Mouse (Mus musculus): ENCODE data around the gene Nr2f6. TPM values are rescaled to one million over a fixed set of nuclear protein-coding genes. Genes with fewer than 3 reads are reported as not detected.
A peak's percentile ranks its signal among the peaks of the same experiment; 100 is the strongest.

The Nr2f6 gene
- polyA plus RNA-seq, 1 experiment, result 20.8 TPM

GRCm38 (mm10) chr8:71379512-71380075 is 2.2 kb downstream of the Nr2f6 start:
- peak overlapping the region; percentile 94 for H3K4me3 ChIP-seq (replicated peaks)
- peaks cover 60% of the 10 kb centered on the region for H3K27me3 ChIP-seq (replicated peaks)
- TF ChIP-seq GATA1 (IDR thresholded peaks at IDR 0.05; ENCODE audit: borderline replicate concordance, low read length) (no peak), FLI1 (IDR thresholded peaks at IDR 0.05; ENCODE audit: low read length) (no peak)
- peaks cover 33% of the 10 kb centered on the region for H3K36me3 ChIP-seq (replicated peaks; ENCODE audit: low read length)
- no peaks in the 10 kb centered on the region for H3K9me3 ChIP-seq
- H3K4me1 ChIP-seq, result peaks cover 58% of the 10 kb centered on the region

GRCm38 (mm10) chr8:71379008-71379407 is 2.8 kb downstream of the Nr2f6 start:
- TF ChIP-seq FLI1 (IDR thresholded peaks at IDR 0.05; ENCODE audit: low read length), result no peak
- no peak for TF ChIP-seq GATA1 (IDR thresholded peaks at IDR 0.05; ENCODE audit: borderline replicate concordance, low read length)
- Histone ChIP-seq H3K9me3 (no peaks in the 10 kb centered on the region), H3K4me1 (peaks cover 61% of the 10 kb centered on the region), H3K27me3 (replicated peaks) (peaks cover 60% of the 10 kb centered on the region), H3K36me3 (replicated peaks; ENCODE audit: low read length) (peaks cover 39% of the 10 kb centered on the region), H3K4me3 (replicated peaks) (no peak overlapping the region)

GRCm38 (mm10) chr8:71376423-71377030 is 5.2 kb downstream of the Nr2f6 start:
- Histone ChIP-seq H3K4me3 (replicated peaks) (peak overlapping the region; percentile 85), H3K4me1 (peaks cover 71% of the 10 kb centered on the region), H3K9me3 (no peaks in the 10 kb centered on the region), H3K36me3 (replicated peaks; ENCODE audit: low read length) (peaks cover 57% of the 10 kb centered on the region), H3K27me3 (replicated peaks) (peaks cover 47% of the 10 kb centered on the region)
- no peak for TF ChIP-seq GATA1 (IDR thresholded peaks at IDR 0.05; ENCODE audit: borderline replicate concordance, low read length)
- no peak for TF ChIP-seq FLI1 (IDR thresholded peaks at IDR 0.05; ENCODE audit: low read length)

- H3K9me3 ChIP-seq, result no peaks in the 10 kb centered on the region
- peaks cover 67% of the 10 kb centered on the region for H3K4me1 ChIP-seq
- H3K36me3 ChIP-seq (replicated peaks; ENCODE audit: low read length), result peaks cover 57% of the 10 kb centered on the region
- H3K4me3 ChIP-seq (replicated peaks), result peak overlapping the region; percentile 85
- H3K27me3 ChIP-seq (replicated peaks), result peaks cover 40% of the 10 kb centered on the region
- TF ChIP-seq FLI1 (IDR thresholded peaks at IDR 0.05; ENCODE audit: low read length) (no peak), GATA1 (IDR thresholded peaks at IDR 0.05; ENCODE audit: borderline replicate concordance, low read length) (no peak)
Observed at GRCm38 (mm10) chr8:71375581-71376422, 6.0 kb downstream of the Nr2f6 start.

- no peak overlapping the region for H3K4me3 ChIP-seq (replicated peaks)
- H3K27me3 ChIP-seq (replicated peaks), result peaks cover 29% of the 10 kb centered on the region
- peaks cover 62% of the 10 kb centered on the region for H3K4me1 ChIP-seq
- H3K9me3 ChIP-seq, result no peaks in the 10 kb centered on the region
- TF ChIP-seq FLI1 (IDR thresholded peaks at IDR 0.05; ENCODE audit: low read length), result no peak
- TF ChIP-seq GATA1 (IDR thresholded peaks at IDR 0.05; ENCODE audit: borderline replicate concordance, low read length), result no peak
- H3K36me3 ChIP-seq (replicated peaks; ENCODE audit: low read length), result peaks cover 60% of the 10 kb centered on the region
Observed at GRCm38 (mm10) chr8:71374616-71375206, 7.0 kb downstream of the Nr2f6 start.

GRCm38 (mm10) chr8:71373000-71373399 is 8.8 kb downstream of the Nr2f6 start:
- no peak overlapping the region for H3K4me3 ChIP-seq (replicated peaks)
- no peaks in the 10 kb centered on the region for H3K9me3 ChIP-seq
- peaks cover 74% of the 10 kb centered on the region for H3K4me1 ChIP-seq
- H3K36me3 ChIP-seq (replicated peaks; ENCODE audit: low read length), result peaks cover 71% of the 10 kb centered on the region
- H3K27me3 ChIP-seq (replicated peaks), result peaks cover 21% of the 10 kb centered on the region
- no peak for TF ChIP-seq FLI1 (IDR thresholded peaks at IDR 0.05; ENCODE audit: low read length)
- no peak for TF ChIP-seq GATA1 (IDR thresholded peaks at IDR 0.05; ENCODE audit: borderline replicate concordance, low read length)

GRCm38 (mm10) chr8:71372427-71372826 is 9.3 kb downstream of the Nr2f6 start:
- no peak for TF ChIP-seq FLI1 (IDR thresholded peaks at IDR 0.05; ENCODE audit: low read length)
- no peak for TF ChIP-seq GATA1 (IDR thresholded peaks at IDR 0.05; ENCODE audit: borderline replicate concordance, low read length)
- Histone ChIP-seq H3K36me3 (replicated peaks; ENCODE audit: low read length) (peaks cover 66% of the 10 kb centered on the region), H3K27me3 (replicated peaks) (peaks cover 17% of the 10 kb centered on the region), H3K9me3 (no peaks in the 10 kb centered on the region), H3K4me3 (replicated peaks) (no peak overlapping the region), H3K4me1 (peaks cover 79% of the 10 kb centered on the region)

GRCm38 (mm10) chr8:71371236-71371848 is 10.4 kb downstream of the Nr2f6 start, which contains the start of gene Ocel1:
Gene Ocel1 (plus strand): TSS chr8:71371298.
- Histone ChIP-seq H3K4me3 (replicated peaks) (peak within 1 kb of the TSS; percentile 97), H3K9me3 (no peaks in the 10 kb centered on the region), H3K27me3 (replicated peaks) (peaks cover 8% of the 10 kb centered on the region), H3K4me1 (peaks cover 75% of the 10 kb centered on the region), H3K36me3 (replicated peaks; ENCODE audit: low read length) (peaks cover 59% of the 10 kb centered on the region)
- TF ChIP-seq FLI1 (IDR thresholded peaks at IDR 0.05; ENCODE audit: low read length) (peak; percentile 53; the same call in 1 of the 2 replicates), GATA1 (IDR thresholded peaks at IDR 0.05; ENCODE audit: borderline replicate concordance, low read length) (no peak)

- H3K9me3 ChIP-seq, result no peaks in the 10 kb centered on the region
- H3K4me1 ChIP-seq, result peaks cover 75% of the 10 kb centered on the region
- TF ChIP-seq GATA1 (IDR thresholded peaks at IDR 0.05; ENCODE audit: borderline replicate concordance, low read length) (no peak), FLI1 (IDR thresholded peaks at IDR 0.05; ENCODE audit: low read length) (no peak)
- H3K4me3 ChIP-seq (replicated peaks), result peak overlapping the region; percentile 97
- H3K36me3 ChIP-seq (replicated peaks; ENCODE audit: low read length), result peaks cover 53% of the 10 kb centered on the region
- H3K27me3 ChIP-seq (replicated peaks), result peaks cover 2% of the 10 kb centered on the region
Observed at GRCm38 (mm10) chr8:71370711-71371235, 11.0 kb downstream of the Nr2f6 start.

Measured in megakaryocyte, embryonic 14.5 days (primary cell).